Mouse (Mus musculus): ENCODE results near the gene Arrb1.

DNA sequence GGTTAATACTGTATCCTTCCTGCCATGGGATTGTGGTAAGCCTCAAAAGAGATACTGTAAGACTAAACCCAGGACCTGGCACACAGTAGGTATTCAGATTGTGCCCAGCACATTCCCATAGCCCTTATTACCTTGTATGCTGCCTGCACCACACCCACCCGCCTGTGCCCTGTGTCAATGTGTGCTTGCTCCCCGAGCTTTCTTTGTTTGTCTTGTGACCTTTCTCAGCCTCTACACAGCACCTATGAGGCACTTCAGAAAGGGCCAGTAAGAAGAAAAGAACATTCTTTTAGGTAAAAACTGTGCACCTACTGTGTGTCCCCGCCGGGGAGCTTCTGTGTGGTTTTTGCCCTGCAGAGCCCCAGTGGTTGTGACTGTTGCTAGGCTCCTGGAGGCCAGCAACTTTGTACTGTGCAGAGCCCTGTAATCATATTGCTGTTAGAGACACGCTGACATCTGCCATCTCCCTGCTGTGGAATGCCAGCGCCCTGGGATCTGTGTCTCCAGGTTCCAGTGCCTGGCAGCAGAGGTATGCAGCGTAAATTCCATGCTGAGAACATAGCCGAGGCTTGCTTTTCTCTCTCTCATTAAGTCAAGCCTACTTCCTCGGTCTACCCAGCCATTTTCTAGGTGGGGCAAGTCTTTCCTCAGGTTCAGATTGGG is 18.1 kb downstream of the Arrb1 start:
- TF ChIP-seq GATA1 (IDR thresholded peaks at IDR 0.05; ENCODE audit: low read length) = no peak
- no peak for TF ChIP-seq TAL1 (IDR thresholded peaks at IDR 0.05; ENCODE audit: low read length)

Measured in erythroblast, embryonic 14.5 days (primary cell).